Mouse (Mus musculus) WW6 (cell line): ENCODE measurements around the gene Phc1.
A peak's percentile ranks its signal among the peaks of the same experiment; 100 is the strongest.

Source experiments
- DNase-seq: peaks from one replicate; pipeline ENCODE4 v3.0.0-alpha.2; 2013; ENCODE audit warnings: low read depth, low spot score

Gene Phc1

GRCm38 (mm10) chr6:122339047-122339647 is 1.2 kb downstream of the Phc1 start:
- DNase-seq, result peak; percentile 54

GRCm38 (mm10) chr6:122337546-122337945 is 2.8 kb downstream of the Phc1 start:
- no peak for DNase-seq

- no peak for DNase-seq
These were observed 5.5 kb downstream of the Phc1 start for GRCm38 (mm10) chr6:122334786-122335340.

- DNase-seq, result no peak
These were observed 7.2 kb downstream of the Phc1 start for GRCm38 (mm10) chr6:122333081-122333612.

GRCm38 (mm10) chr6:122325361-122325975 is 14.9 kb downstream of the Phc1 start:
- DNase-seq, result no peak

- no peak for DNase-seq
These were observed 21.6 kb downstream of the Phc1 start for GRCm38 (mm10) chr6:122318726-122319125.

DNA sequence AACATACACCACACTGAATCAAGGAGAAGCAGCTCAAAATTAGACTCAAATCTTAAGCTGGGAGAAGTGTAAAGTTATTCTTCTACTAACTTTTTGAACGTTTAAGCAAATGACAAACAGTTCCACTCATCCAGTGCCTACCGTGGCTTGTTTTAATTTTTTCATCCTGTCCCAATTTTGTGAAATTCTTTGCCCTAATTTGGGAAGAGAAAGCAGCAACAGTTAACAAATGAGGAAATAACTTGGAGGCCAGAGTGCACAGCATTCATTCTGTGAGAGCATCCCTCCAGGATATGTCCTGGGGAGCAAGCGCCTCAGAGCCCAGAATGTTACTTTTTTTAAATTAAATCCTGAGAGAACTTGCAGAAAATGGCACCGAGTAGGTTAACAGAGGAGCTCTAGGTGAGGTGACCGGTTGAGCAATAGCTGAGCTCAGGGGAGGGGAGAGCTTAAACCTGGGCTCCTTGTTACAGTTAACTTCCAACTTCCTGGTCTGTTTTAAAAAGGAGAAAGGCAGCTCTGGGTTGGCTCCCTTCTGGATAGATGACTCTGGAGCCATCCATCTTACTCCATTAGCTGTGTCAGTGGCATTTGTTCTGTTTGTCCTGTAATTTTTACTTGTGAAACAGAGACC is 30.1 kb downstream of the Phc1 start:
- no peak for DNase-seq

- no peak for DNase-seq
These were observed 30.9 kb downstream of the Phc1 start for GRCm38 (mm10) chr6:122309446-122309960.

GRCm38 (mm10) chr6:122308505-122309393 is 31.6 kb downstream of the Phc1 start, which contains the start of gene M6pr:
Gene M6pr, plus strand, starts transcription at chr6:122308720.
- DNase-seq, result peak; percentile 99

DNA sequence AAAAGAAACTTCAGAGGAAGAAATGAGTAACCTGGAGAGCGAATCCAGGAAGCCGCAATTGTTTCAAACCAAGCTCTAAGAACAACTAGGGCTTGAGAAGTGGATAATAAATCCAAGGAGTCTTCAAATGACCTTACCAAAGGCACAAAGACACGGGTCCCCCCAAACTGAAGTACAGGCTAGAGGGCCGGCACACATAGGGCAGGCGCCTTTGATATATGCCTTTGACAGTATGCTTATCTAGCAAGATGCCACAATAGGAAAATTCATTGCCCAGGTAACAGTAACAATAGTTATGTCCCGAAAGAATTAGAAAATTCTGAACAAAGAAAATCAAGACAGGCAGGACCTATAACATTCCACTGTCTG is 32.2 kb downstream of the Phc1 start:
- no peak for DNase-seq

- no peak for DNase-seq
These were observed 33.7 kb downstream of the Phc1 start for GRCm38 (mm10) chr6:122306707-122307106.

DNA sequence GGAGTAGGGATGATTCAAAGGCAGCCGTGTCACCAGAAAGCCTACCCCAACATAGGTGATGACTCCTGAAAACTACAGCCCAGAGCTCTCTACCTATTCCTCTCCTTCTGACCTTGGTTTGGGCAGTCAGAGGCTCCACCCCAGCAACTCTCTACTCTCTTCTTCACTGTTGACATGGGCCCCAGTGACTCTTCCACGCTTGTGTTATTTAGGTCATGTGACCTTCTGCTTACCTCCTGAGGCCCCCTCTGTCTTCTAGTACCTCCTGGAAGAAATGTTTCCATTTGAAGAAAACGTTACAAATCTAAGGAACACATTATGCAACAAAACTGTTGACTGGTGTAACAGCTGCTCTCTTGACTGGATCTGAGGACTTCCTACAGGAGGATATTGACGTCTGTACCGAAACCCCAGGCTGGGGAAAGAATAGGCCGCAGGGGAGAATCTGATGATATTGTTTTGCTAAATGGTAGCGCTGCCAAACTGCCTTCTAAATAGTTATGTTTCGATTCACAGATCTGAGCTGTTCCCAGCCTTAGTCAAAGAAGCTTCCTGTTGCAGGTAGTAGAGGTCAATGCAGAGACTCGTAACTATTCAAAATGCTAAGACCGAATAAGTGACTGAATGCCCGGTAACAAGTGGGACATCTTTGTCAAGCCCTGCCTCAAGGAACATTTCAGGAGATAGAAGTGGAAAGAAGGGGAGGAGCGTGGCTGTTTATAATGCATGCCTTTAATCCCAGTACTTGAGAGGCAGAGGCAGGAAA is 35.4 kb downstream of the Phc1 start:
- no peak for DNase-seq

- peak; percentile 81 for DNase-seq
These were observed 36.0 kb downstream of the Phc1 start for GRCm38 (mm10) chr6:122304355-122304754.

DNA sequence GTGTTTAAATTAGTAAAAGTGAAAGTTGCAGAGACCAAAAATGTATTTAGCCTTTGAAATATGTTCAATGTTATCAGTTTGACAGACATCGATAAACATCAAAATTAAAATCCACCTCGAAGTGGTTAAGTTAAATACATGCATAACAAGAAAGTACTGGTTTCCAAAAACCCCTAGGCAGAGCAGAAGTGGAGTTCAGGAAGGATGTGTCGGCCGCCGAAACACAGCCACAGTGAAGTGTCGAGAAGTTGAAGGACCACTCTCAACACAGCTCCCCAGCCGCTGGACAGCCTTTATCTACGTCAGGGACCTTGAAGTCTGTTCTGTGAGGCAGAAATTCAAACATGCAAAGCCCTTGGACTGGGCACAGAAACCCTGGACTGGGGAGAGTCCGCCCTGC is 36.8 kb downstream of the Phc1 start:
- no peak for DNase-seq

DNA sequence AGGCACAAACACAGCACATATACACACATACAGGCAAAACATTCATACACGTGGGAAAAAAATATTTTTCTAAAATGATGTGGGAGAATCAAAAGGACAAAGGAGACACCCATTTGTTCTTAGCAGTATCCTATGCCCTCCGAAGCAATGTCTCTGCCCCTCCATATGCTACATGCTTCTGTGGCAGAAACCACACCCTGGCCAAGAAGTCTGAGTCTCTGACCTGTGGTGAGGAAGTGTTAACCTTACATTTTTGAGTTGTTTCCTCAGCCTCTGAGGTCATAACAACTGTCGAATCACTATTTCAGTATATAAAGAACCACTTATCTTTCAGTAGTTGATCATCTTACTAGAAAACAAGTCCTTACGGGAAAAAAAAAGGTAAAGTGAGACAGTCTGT is 37.7 kb downstream of the Phc1 start:
- no peak for DNase-seq

DNA sequence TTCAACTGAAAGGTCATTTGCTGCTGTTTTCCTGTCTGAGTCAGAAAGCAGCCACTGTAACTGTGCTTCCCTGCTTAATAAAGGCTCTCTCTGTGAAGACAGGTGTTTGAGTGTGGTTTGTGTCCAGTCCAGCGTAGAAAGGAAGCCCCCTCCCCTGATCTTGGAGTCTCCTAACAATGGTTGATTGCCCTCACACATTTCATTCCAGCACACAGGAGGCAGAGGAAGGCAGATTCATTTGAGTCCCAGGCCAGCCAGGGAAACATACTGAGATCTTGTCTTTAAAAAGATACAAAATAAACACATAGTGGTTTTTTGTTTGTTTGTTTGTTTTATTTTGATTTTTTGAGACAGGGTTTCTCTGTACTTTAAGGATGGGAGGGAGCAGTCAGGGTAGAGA is 38.2 kb downstream of the Phc1 start:
- no peak for DNase-seq

DNA sequence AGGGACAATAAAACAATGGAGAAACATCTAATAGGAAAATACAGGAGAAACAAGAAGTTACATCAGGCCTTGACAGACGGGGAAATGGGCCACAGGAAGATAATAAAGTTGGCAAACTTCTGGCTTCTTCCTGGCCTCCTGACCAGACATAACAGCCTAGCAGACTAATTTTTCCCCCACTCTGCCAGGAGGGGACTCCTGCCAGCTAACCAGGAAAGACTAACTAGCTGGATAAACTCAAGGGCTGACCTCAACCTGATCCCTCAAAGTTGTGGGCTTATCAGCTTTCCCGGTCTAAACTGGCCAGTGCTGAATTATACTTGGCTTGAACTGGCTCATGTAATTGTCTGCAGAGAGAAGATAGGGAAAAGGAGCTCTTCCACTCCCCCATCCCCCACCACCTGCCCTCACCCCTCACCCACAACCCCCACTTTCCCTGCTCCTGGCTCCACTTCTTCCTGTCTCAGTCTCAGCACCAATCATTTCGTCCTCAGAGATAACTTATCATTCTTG is 40.7 kb downstream of the Phc1 start:
- DNase-seq, result no peak

GRCm38 (mm10) chr6:122298223-122298609 is 42.1 kb downstream of the Phc1 start:
- no peak for DNase-seq

GRCm38 (mm10) chr6:122297279-122298222 is 42.8 kb downstream of the Phc1 start:
- no peak for DNase-seq
